Mouse (Mus musculus) hindlimb bud, embryonic 11.5 days (tissue): ENCODE measurements around the gene Tns2.
"Not testable (repeated sequence)": the region's sequence is repeated elsewhere in the genome, so short reads cannot be mapped to it uniquely, and the experiment has no call there.

Experiments used
- DNase-seq: peaks from one replicate; pipeline ENCODE4 v3.0.0-alpha.2; 2012; ENCODE audit warnings: low read depth, low spot score; ENCODE audit errors: extremely low spot score

Tns2 gene

GRCm38 (mm10) chr15:102136129-102136758, 36.0 kb downstream of the Tns2 start, which contains the start of gene Spryd3:
Gene Spryd3 (minus strand): TSS chr15:102136234.
- DNase-seq = peak; percentile 57

- DNase-seq = no peak
These were observed 40.9 kb downstream of the Tns2 start for GRCm38 (mm10) chr15:102141120-102141519.

- no peak for DNase-seq
These were observed 43.0 kb downstream of the Tns2 start for GRCm38 (mm10) chr15:102142914-102143912.

GRCm38 (mm10) chr15:102144274-102144711, 44.1 kb downstream of the Tns2 start, which contains the start of gene Igfbp6:
Gene Igfbp6 (plus strand): TSS chr15:102144362.
- no peak for DNase-seq

- no peak for DNase-seq
These were observed 44.5 kb downstream of the Tns2 start for GRCm38 (mm10) chr15:102144726-102145125.

GRCm38 (mm10) chr15:102145330-102145729, 45.1 kb downstream of the Tns2 start:
- no peak for DNase-seq

GRCm38 (mm10) chr15:102146089-102146488, 45.9 kb downstream of the Tns2 start:
- DNase-seq = no peak

- DNase-seq = no peak
These were observed 46.7 kb downstream of the Tns2 start for GRCm38 (mm10) chr15:102146882-102147281.

GRCm38 (mm10) chr15:102147674-102148402, 47.6 kb downstream of the Tns2 start:
- no peak for DNase-seq

- DNase-seq = no peak
These were observed 49.3 kb downstream of the Tns2 start for GRCm38 (mm10) chr15:102149561-102149960.

- no peak for DNase-seq
These were observed 50.3 kb downstream of the Tns2 start, which contains the start of gene Soat2 for GRCm38 (mm10) chr15:102150301-102151135. Gene Soat2 (plus strand): TSS chr15:102150526.

- no peak for DNase-seq
These were observed 52.4 kb downstream of the Tns2 start for GRCm38 (mm10) chr15:102152646-102153045.

GRCm38 (mm10) chr15:102155006-102155405, 54.8 kb downstream of the Tns2 start:
- not testable (repeated sequence) for DNase-seq

- no peak for DNase-seq
These were observed 56.6 kb downstream of the Tns2 start for GRCm38 (mm10) chr15:102156836-102157235.

- DNase-seq = no peak
These were observed 60.3 kb downstream of the Tns2 start for GRCm38 (mm10) chr15:102160415-102161060.

- no peak for DNase-seq
These were observed 63.9 kb downstream of the Tns2 start for GRCm38 (mm10) chr15:102163900-102164693.

- DNase-seq = no peak
These were observed 65.4 kb downstream of the Tns2 start for GRCm38 (mm10) chr15:102165468-102166100.
